Mouse (Mus musculus): ENCODE data around the gene Cask.
"Not testable (repeated sequence)": the region's sequence is repeated elsewhere in the genome, so short reads cannot be mapped to it uniquely, and the experiment has no call there.

The Cask gene

GRCm38 (mm10) chrX:13851285-13851684, at the start of gene Cask:
Gene Cask, minus strand, starts transcription at chrX:13851367.
- peak in 1 of 2 experiments; percentile 44 for DNase-seq (ENCODE audit: low spot score in 2 of 2)

DNA sequence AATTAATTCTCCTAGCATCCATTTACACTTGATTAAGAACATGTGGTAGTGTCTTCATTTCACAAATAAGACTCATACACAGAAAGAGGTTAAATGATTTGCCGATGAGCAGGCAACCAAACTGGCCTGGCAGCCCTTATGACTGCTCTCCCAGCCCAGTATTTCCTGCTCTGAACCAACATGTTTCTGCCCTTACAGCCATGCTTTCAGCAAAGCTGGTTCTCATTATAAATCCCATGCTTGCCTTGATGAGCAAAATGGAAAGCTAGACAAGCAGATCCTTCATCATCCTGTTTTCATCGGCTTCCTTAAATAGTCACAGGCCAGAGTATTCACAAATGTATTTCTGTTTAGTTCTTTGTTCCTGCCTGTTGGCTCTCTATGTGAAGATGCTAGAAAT, 38.8 kb upstream of the Cask start:
- no peak for DNase-seq (ENCODE audit: low spot score in 2 of 2)

- no peak for DNase-seq (ENCODE audit: low spot score in 2 of 2)
These were observed 33.2 kb upstream of the Cask start for GRCm38 (mm10) chrX:13884348-13884747.

DNA sequence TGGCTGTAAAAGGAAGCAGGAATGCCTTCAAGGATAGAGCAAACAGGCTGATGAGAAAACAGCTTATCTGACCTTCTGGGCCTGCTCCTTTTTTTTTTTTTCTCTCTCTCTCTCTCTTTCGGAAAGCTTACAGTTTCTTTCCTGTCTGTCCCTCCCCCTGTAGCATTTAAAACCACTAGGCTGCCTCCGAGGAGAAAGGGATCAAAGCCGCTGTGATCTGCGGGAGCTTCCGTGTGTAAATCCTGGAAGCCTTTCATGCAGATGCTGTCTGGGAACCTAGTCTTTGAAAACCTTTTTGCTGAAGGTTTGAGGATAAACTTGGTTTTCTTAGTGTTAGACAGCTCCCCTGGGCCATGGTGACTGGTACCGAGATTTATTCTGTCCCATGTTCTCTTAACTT, 30.8 kb upstream of the Cask start:
- no peak for DNase-seq (ENCODE audit: low spot score in 2 of 2)

GRCm38 (mm10) chrX:13860145-13860544, 9.0 kb upstream of the Cask start:
- no peak for DNase-seq (ENCODE audit: low spot score in 2 of 2)

DNA sequence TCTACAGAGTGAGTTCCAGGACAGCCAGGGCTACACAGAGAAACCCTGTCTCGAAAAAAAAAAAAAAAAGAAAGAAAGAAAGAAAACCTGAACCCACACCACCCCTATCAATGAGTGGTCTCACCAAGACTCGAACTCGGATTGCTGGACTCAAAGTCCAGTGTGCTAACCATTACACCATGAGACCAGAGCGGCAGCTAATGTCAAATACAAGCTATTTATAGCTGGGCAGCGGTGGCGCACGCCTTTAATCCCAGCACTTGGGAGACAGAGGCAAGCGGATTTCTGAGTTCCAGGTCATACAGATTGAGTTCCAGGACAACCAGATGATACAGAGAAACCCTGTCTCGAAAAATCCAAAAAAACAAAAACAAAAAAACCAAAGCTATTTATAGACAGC, 7.9 kb upstream of the Cask start:
- DNase-seq (ENCODE audit: low spot score in 2 of 2), result no peak

DNA sequence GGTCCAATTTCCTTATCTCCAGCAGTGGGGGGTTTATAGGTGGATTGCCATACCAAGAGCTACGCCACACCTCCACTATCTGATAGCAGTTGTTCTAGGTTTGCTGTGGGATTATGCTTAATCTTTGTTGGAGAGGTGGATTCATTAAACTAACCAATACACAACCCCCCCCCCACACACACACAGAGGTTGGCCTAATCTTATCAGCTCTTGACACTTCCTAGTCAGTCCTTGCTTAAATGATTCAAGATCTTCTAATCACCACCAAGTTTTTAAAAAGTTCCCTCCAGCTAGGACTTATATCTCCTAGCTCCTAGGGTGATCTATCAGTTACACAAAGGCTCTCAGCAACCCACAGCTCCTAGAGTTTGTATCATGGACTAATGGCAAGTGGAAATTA, 2.7 kb downstream of the Cask start:
- DNase-seq (ENCODE audit: low spot score in 2 of 2), result no peak

DNA sequence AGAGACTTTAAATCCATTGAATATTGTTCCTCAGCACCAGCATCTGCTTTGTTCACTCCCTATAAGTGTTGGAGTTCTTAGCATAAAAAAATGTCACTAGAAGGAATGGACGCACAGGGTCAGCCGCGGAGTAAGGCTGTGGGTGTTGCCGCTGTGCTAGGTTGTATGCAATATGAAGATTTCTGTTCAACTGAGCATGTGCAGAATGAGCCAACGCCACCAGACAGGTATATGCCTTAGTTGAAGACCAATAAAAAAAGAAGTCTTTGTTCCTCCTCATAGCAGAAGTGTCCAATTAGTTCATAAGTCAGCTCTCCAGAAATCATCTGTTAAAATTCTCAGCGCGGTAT, 3.7 kb downstream of the Cask start:
- DNase-seq (ENCODE audit: low spot score in 2 of 2), result peak; percentile 13 to 19

DNA sequence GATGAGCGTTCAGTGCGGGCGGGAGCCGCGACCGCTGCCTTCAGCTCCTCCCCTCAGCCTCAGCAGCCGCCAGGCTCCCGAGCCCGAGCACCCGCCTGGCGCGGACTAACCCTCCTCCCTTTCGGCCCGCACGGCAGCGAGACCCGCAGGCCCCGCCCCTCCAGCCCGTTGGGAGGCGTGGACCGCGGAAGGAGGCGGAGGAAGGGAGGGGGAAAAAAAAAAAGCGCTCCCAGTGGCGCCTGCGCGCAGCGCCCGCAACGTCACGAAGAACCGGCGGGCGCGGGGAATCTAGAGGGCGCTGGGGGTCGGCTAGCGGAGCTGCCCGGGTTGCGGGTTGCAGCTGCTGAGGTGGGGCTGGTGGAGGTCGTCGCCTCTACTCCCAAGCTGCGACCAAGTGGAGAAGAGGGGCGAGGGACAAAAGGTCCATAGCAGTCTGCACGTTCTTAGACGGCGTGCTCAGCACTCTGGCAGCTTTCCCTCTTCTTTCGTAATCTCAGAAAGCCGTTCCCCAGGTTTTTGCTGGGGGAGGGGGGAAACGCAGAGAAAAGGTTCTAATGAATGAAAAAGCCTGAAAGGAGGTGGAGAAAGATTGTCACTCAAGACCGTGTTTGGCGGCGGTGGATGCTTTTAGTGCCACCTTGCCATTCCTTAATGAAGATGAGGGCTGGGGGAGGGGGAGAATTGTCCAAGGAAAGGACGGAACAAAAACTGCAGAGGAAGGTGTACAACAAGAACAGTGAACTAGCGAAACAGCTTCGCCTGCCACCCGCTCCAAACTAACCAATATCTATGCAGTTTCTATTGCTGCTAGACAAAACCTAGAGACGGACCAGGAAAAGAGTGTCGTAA, 4.3 kb downstream of the Cask start:
- DNase-seq (ENCODE audit: low spot score in 2 of 2), result peak; percentile 69 to 88

DNA sequence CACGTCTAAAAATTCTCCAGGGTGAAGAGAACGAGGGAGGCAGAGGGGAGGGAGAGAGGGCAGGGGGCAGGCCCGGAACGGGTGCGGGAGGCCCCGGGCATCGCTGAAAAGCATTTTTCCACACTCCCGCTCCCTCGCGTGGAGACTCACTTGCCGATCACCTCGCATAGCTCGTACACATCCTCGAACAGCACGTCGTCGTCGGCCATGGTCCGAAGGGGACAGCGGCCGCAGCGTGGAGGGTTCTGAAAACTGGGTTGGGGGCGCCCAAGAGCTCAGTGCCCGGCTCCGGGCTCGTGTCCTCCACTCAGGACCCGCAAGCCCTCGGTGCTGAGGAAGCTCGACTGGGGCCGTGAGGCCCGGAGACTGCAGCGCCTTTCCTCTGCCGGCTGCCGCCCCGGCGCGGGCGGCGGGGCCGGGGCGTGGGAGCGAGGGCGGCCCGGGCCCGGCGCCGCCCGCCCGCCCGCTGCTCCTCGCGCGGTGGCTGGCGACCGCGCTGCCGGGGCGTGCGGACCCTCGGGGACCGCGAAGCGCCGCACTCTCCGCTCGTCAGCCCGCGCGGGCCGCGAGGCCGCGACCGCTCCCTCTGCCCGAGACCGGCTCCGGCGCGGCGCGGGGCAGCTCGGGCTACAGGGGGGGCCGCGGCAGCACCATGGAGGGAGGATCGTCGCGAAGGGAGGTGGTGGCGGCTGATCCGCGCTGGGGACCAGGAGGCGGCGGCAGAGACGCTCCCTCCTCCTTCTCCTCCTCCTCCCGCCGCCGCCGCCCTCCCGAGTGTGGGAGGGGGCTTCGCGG, 5.1 kb downstream of the Cask start:
- peak; percentile 5 to 14 for DNase-seq (ENCODE audit: low spot score in 2 of 2)

DNA sequence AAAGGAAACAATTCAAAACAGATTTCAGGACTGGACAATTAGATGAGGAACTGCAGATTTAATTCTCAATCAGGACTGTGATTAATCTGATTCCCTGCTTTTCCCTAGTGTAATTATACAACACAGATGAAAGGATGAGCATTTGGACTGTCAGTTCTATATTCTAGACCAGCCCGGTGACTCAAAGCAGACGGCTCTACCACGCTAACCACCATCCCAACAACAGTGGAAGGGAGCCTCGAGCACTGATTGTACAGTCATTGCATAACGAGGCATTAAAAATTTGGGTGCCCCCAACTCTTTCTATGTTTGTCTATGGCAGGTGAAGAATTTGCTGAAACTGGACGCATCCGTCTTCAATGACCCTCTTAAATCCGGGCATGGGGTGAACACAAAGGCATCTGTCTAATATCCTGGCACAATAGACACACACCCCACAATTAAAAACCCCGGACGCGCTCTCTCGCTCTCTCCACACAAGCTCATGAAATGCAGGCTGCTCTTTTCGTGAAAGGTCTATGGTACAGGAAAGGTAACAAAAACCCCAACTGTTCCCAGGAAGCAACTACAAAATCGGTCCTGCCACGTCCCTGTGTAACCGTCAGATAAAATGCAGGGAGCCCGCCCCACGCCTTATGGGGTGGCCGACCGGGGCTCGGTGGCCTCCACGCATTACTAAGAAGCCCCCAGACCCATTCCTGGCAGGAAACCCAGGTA, 5.9 kb downstream of the Cask start:
- peak in 1 of 2 experiments; percentile 6 for DNase-seq (ENCODE audit: low spot score in 2 of 2)

DNA sequence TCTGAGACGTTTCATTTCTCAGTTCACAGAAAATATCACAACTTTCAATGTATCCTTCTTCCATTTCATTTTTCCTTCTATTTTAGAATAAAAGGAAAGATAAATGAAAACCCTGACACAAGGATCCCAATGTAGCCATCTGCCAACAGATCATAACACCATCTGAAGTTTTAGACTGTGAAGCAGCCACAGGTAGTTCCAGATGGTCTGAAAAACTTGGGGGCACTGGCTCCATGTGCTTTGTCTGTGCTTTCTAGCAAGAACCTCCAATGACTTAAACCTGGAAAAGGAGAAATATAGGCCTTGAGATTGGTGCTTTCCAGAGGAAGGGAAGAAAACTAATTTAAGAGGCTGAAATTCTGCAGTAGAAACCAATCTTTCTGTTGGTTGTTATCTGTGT, 28.4 kb downstream of the Cask start:
- DNase-seq (ENCODE audit: low spot score in 2 of 2), result no peak

GRCm38 (mm10) chrX:13798754-13799153, 52.4 kb downstream of the Cask start:
- no peak for DNase-seq (ENCODE audit: low spot score in 2 of 2)

DNA sequence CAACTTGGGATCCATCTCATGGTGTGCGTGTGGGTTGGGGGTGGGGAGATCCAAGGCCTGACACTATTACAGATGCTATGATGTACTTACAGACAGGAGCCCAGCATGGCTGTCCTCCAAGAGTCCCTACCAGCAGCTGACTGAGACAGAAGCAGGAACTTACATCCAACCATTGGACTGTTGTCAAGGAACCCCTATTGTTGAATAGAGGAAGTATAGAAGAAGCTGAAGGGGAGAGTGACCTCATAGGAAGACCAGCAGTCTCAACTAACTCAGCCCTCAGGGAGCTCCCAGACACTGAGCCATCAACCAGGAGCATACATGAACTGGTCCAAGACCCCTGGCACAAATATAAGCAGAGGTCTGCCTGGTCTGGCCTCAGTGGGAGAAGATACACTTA, 85.5 kb downstream of the Cask start:
- DNase-seq (ENCODE audit: low spot score in 2 of 2), result no peak

DNA sequence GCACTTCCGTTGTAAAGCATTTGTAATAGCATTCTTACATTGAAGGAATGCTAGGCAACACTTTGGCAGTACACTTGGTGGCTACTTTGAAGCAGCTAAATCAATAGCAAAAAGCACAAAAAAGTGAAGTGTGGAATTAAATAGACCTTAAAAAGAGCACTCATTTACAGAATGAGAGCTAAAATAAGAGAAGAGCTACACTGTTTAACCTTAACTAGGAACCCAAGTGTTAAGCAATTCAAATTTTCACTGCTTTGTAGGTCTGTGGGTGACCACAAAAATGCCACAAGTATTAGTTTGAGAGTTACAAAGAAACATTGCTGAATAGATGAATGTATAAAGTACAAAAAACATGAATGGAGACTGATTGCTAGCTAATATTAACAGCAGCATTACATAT, 86.1 kb downstream of the Cask start:
- no peak for DNase-seq (ENCODE audit: low spot score in 2 of 2)

GRCm38 (mm10) chrX:13757279-13758005, 93.7 kb downstream of the Cask start:
- no peak for DNase-seq (ENCODE audit: low spot score in 2 of 2)

DNA sequence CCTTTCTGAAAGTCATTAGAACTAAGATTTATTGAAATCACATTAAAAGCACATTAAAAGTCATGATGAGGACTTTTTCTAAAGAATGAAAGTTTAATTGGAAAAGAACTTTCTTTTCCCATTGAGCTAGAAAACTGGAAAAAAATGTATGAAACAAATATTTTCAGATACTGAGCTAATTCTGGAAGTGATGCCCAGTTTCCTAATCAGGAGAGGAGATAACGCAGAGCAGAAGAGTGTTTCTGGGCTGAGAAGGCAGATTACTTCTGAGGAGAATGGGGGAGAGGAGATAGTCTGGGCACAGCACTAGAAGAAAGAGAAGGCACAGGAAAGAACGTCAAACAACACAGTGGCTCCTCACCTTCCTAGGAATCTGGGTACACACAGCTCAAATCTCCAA, 110.1 kb downstream of the Cask start:
- DNase-seq (ENCODE audit: low spot score in 2 of 2), result no peak

- not testable (repeated sequence) for DNase-seq (ENCODE audit: low spot score in 2 of 2)
These were observed 120.4 kb downstream of the Cask start for GRCm38 (mm10) chrX:13730785-13731184.

DNA sequence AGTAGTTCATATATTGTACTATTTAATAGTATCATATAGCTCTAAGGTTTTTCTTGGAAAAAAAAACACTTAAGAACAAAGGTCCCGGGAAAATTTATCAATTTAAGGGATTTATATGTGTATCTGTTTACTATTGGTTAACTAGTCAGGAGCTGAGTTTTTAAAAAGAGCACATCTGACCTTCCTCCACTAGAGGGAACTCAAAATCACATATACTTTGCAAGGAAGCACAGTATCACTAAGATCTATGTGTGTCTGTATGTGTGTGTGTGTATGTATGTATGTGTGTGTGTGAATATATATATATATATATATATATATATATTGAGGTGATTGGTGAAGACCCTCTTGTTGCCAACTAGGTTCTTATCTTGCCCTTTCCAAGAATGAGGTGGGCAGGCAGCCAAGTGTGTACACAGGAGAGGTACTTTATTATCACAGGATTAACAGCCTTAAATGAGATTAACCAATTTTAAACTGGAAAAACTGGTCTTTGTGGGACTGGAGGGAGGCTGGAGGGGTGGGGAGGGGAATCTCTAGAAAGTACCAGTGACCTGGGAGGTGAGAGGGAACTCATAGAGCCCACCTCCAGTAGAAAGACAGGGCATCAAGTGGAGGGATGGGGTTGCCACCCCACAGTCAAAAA, 121.2 kb downstream of the Cask start:
- peak in 1 of 2 experiments; percentile 6 for DNase-seq (ENCODE audit: low spot score in 2 of 2)

DNA sequence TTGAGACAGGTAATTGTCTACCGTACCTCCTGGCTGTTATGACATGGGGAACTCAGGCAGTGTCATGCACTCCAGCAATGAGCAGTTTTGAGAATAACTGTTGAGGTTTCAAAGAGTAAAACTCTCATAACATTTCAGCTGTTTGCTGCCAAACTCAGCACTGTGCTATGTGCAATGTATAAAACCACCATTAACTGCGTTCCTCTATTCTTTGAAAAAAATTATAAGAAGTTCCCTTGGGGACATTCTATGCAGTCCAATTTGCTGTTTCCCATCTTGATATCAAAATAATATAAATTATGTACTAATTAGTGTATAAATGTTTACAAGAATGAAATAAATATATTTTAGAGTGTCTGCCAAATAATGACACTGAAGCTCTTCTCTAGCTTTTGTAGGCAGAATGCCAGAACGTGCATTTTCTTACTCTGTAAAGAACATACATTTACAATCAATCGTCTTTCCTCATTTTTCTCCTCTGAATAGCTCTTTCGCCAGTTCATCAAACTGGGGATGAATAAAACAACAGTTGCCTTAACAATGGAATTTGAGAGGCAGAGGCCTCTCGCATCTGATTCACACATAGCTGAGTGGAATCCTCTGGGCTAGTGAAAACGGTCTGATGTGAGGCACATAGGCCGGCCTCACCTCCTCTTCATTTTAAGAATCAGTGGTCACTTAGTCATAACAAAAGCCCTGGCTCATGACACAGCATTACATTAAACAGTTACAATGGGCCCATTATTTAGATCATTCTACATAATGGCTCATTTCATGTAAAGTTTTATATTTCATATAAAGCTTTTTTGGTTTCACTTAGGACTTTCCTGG, 125.4 kb downstream of the Cask start:
- no peak for DNase-seq (ENCODE audit: low spot score in 2 of 2)

Measured in urinary bladder, postnatal 36 days (tissue).